Mouse (Mus musculus): ENCODE results near the gene Prkar1b.

GRCm38 (mm10) chr5:139075791-139076190, 74.0 kb downstream of the Prkar1b start:
- TF ChIP-seq POLR2A (IDR thresholded peaks at IDR 0.05; ENCODE audit: insufficient read length, low read depth): no peak
- TF ChIP-seq E2F4 (IDR thresholded peaks at IDR 0.05; ENCODE audit: insufficient read depth): no peak
- no peak for TF ChIP-seq USF1 (IDR thresholded peaks at IDR 0.05; ENCODE audit: low read depth)
- no peak for TF ChIP-seq CEBPB (IDR thresholded peaks at IDR 0.05; ENCODE audit: insufficient read depth, poor library complexity, severe bottlenecking)
- TF ChIP-seq POLR2AphosphoS2 (IDR thresholded peaks at IDR 0.05; ENCODE audit: insufficient read length, low read depth): no peak
- no peak for TF ChIP-seq MYOD1 (IDR thresholded peaks at IDR 0.05; ENCODE audit: control insufficient read depth in 1 of 3, insufficient read length in 2 of 3, low read depth in 2 of 3)
- no peak for TF ChIP-seq REST (IDR thresholded peaks at IDR 0.05; ENCODE audit: insufficient read depth, insufficient read length)
- TF ChIP-seq MAX (IDR thresholded peaks at IDR 0.05; ENCODE audit: low read depth): no peak
- no peak for TF ChIP-seq MYOG (IDR thresholded peaks at IDR 0.05; ENCODE audit: control insufficient read depth in 1 of 3, insufficient read depth in 1 of 3, insufficient read length in 2 of 3, low read depth in 2 of 3)
